Mouse (Mus musculus): Measurements from ENCODE around the gene Usf2. TPM values are rescaled to one million over a fixed set of nuclear protein-coding genes. Genes with fewer than 3 reads are reported as not detected.

The Usf2 gene
- 29.7 and 32.7 TPM in 2 replicates for polyA plus RNA-seq (2016; fragmentation: Nextera tagmentation; extraction: Ambion mirVana)

GRCm38 (mm10) chr7:30956756-30957366 lies at the start of gene Usf2:
Gene Usf2, minus strand, starts transcription at chr7:30956803.
- Histone ChIP-seq H3K4me3 (peak within 1 kb of the TSS; percentile 100), H3K36me3 (peaks cover 39% of the 10 kb centered on the region), H3K9me3 (replicated peaks) (no peaks in the 10 kb centered on the region), H3K4me1 (peaks cover 25% of the 10 kb centered on the region), H3K27me3 (no peaks in the 10 kb centered on the region), H3K27ac (peak within 1 kb of the TSS; percentile 99), H3K4me2 (replicated peaks) (peak within 1 kb of the TSS; percentile 92), H3K9ac (peak within 1 kb of the TSS; percentile 100)
- ATAC-seq (ENCODE audit: low FRiP score), result peak; percentile 39
- WGBS, result 0% methylated on average over 22 of the region's 82 CpGs

- no peak for ATAC-seq (ENCODE audit: low FRiP score)
- 74% methylated on average over 8 of the region's 8 CpGs for WGBS
- H3K4me3 ChIP-seq, result no peak overlapping the region
- H3K36me3 ChIP-seq, result no peaks in the 10 kb centered on the region
- no peak overlapping the region for H3K27ac ChIP-seq
- no peak overlapping the region for H3K9ac ChIP-seq
- H3K27me3 ChIP-seq, result no peaks in the 10 kb centered on the region
- H3K4me1 ChIP-seq, result peaks cover 9% of the 10 kb centered on the region; the same call in 1 of the 2 replicates
- H3K4me2 ChIP-seq (replicated peaks), result no peak overlapping the region
- no peaks in the 10 kb centered on the region for H3K9me3 ChIP-seq (replicated peaks)
Measured at GRCm38 (mm10) chr7:31002650-31003049, 46.0 kb upstream of the Usf2 start.

GRCm38 (mm10) chr7:31000505-31001020 lies 44.0 kb upstream of the Usf2 start:
- H3K36me3 ChIP-seq, result no peaks in the 10 kb centered on the region
- 45% methylated on average over 7 of the region's 7 CpGs for WGBS
- no peaks in the 10 kb centered on the region for H3K27me3 ChIP-seq
- no peak overlapping the region for H3K4me3 ChIP-seq
- no peak overlapping the region for H3K4me2 ChIP-seq (replicated peaks)
- H3K27ac ChIP-seq, result no peak overlapping the region
- H3K4me1 ChIP-seq, result peaks cover 9% of the 10 kb centered on the region; the same call in 1 of the 2 replicates
- H3K9ac ChIP-seq, result no peak overlapping the region
- H3K9me3 ChIP-seq (replicated peaks), result no peaks in the 10 kb centered on the region; the same call in 1 of the 2 replicates
- no peak for ATAC-seq (ENCODE audit: low FRiP score)

DNA sequence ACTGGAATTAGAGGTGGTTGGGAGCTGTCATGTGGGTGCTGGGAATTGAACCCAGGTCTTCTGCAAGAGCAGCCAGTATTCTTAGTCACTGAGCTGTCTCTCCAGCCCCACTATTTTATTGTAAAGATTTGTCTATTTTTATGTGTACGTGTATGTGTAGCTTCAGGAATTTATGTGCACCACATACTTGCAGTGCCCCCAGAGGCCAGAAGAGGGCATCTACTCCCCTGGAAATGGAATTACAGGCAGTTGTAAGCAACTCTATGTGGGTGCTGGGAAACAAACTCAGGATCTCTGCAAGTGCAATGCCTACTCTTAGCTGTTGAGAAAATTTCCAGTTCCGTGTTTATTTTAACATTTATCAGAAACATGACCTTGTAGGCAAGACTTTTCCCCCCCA lies 39.9 kb upstream of the Usf2 start:
- WGBS, result 91% methylated on average over 2 of the region's 2 CpGs
- no peak overlapping the region for H3K27ac ChIP-seq

GRCm38 (mm10) chr7:30993986-30994385 lies 37.4 kb upstream of the Usf2 start:
- Histone ChIP-seq H3K27me3 (no peaks in the 10 kb centered on the region), H3K27ac (no peak overlapping the region), H3K36me3 (no peaks in the 10 kb centered on the region), H3K4me3 (no peak overlapping the region), H3K4me1 (no peaks in the 10 kb centered on the region), H3K4me2 (replicated peaks) (no peak overlapping the region), H3K9me3 (replicated peaks) (no peaks in the 10 kb centered on the region; the same call in 1 of the 2 replicates), H3K9ac (no peak overlapping the region)
- whole genome bisulfite sequencing, result 91% methylated on average over 5 of the region's 5 CpGs
- no peak for ATAC-seq (ENCODE audit: low FRiP score)

More for the DNA sequence above, 39.9 kb upstream of the Usf2 start:
- H3K9me3 ChIP-seq (replicated peaks), result no peaks in the 10 kb centered on the region; the same call in 1 of the 2 replicates
- H3K4me3 ChIP-seq, result no peak overlapping the region
- H3K27me3 ChIP-seq, result no peaks in the 10 kb centered on the region
- no peak for ATAC-seq (ENCODE audit: low FRiP score)
- H3K4me1 ChIP-seq, result peaks cover 9% of the 10 kb centered on the region; the same call in 1 of the 2 replicates
- no peaks in the 10 kb centered on the region for H3K36me3 ChIP-seq
- no peak overlapping the region for H3K9ac ChIP-seq
- no peak overlapping the region for H3K4me2 ChIP-seq (replicated peaks)

GRCm38 (mm10) chr7:30992148-30992547 lies 35.5 kb upstream of the Usf2 start:
- Histone ChIP-seq H3K9me3 (replicated peaks) (no peaks in the 10 kb centered on the region; the same call in 1 of the 2 replicates), H3K4me1 (no peaks in the 10 kb centered on the region), H3K36me3 (no peaks in the 10 kb centered on the region), H3K4me2 (replicated peaks) (no peak overlapping the region), H3K27ac (no peak overlapping the region), H3K9ac (no peak overlapping the region), H3K27me3 (no peaks in the 10 kb centered on the region), H3K4me3 (no peak overlapping the region)
- WGBS, result 82% methylated on average over 5 of the region's 5 CpGs
- no peak for ATAC-seq (ENCODE audit: low FRiP score)

DNA sequence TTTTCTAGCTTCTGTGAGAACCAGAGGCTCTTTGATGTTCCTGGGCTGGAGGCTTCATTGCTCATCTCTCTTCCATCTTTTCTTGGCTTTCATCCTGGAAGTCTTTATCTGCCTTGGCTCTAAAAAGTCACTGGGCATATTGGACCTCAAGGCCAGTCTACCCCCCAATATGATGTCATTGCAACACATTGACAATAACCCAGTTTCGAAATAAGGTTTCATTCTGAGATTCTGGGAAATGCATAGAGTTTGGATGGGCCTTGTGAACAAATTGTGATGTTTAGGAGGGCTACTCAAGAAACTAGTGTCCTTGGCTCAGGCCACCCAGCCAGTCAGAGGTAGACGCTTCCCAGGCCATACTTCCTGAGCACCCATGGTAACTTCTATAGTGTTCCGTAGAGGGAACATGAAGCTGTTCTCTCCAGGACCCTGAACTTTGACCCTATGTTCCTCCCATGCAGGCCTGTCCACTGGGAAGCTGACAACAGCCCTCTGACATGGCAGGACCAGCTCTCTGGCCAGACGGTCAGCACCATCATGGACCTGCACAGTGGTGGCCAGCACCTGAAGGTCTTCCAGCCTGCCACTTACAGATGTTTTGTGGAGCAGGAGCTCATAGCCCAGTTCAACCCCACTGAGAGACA lies 32.0 kb upstream of the Usf2 start:
- H3K27me3 ChIP-seq, result no peaks in the 10 kb centered on the region
- H3K4me2 ChIP-seq (replicated peaks), result no peak overlapping the region
- H3K9me3 ChIP-seq (replicated peaks), result no peaks in the 10 kb centered on the region
- H3K9ac ChIP-seq, result no peak overlapping the region
- H3K36me3 ChIP-seq, result no peaks in the 10 kb centered on the region
- no peak for ATAC-seq (ENCODE audit: low FRiP score)
- 75% methylated on average over 4 of the region's 4 CpGs for WGBS
- H3K4me1 ChIP-seq, result no peaks in the 10 kb centered on the region
- H3K27ac ChIP-seq, result no peak overlapping the region
- H3K4me3 ChIP-seq, result no peak overlapping the region

GRCm38 (mm10) chr7:30985357-30985756 lies 28.8 kb upstream of the Usf2 start:
- Histone ChIP-seq H3K4me2 (replicated peaks) (no peak overlapping the region), H3K27ac (no peak overlapping the region), H3K4me1 (no peaks in the 10 kb centered on the region), H3K9me3 (replicated peaks) (no peaks in the 10 kb centered on the region; the same call in 1 of the 2 replicates), H3K4me3 (no peak overlapping the region), H3K27me3 (no peaks in the 10 kb centered on the region), H3K9ac (no peak overlapping the region), H3K36me3 (no peaks in the 10 kb centered on the region)
- ATAC-seq (ENCODE audit: low FRiP score), result no peak
- WGBS, result 88% methylated on average over 9 of the region's 9 CpGs

GRCm38 (mm10) chr7:30981703-30982102 lies 25.1 kb upstream of the Usf2 start:
- Histone ChIP-seq H3K4me1 (no peaks in the 10 kb centered on the region), H3K27me3 (no peaks in the 10 kb centered on the region), H3K9ac (no peak overlapping the region), H3K4me3 (no peak overlapping the region), H3K4me2 (replicated peaks) (no peak overlapping the region), H3K9me3 (replicated peaks) (no peaks in the 10 kb centered on the region; the same call in 1 of the 2 replicates), H3K27ac (no peak overlapping the region), H3K36me3 (no peaks in the 10 kb centered on the region)
- ATAC-seq (ENCODE audit: low FRiP score), result no peak
- WGBS, result 85% methylated on average over 4 of the region's 4 CpGs

- H3K9ac ChIP-seq, result peak within 1 kb of the TSS; percentile 47; the same call in 1 of the 2 replicates
- H3K27me3 ChIP-seq, result peaks cover 23% of the 10 kb centered on the region
- H3K4me1 ChIP-seq, result peaks cover 7% of the 10 kb centered on the region
- WGBS, result 1% methylated on average over 37 of the region's 37 CpGs
- no peaks in the 10 kb centered on the region for H3K36me3 ChIP-seq
- peak within 1 kb of the TSS; percentile 35 for H3K4me3 ChIP-seq
- H3K27ac ChIP-seq, result no peak within 1 kb of the TSS; the same call in 1 of the 2 replicates
- peak; percentile 79 for ATAC-seq (ENCODE audit: low FRiP score)
- H3K9me3 ChIP-seq (replicated peaks), result no peaks in the 10 kb centered on the region
- peak within 1 kb of the TSS; percentile 59 for H3K4me2 ChIP-seq (replicated peaks)
Measured at GRCm38 (mm10) chr7:30973501-30974289, 17.1 kb upstream of the Usf2 start, which contains the start of gene Fam187b. Gene Fam187b, plus strand, starts transcription at chr7:30973790.

GRCm38 (mm10) chr7:30973251-30973500 lies 16.6 kb upstream of the Usf2 start, which contains the start of gene Lsr:
Gene Lsr, minus strand, starts transcription at chr7:30973464.
- Histone ChIP-seq H3K4me3 (peak within 1 kb of the TSS; percentile 35), H3K27me3 (peaks cover 23% of the 10 kb centered on the region), H3K4me2 (replicated peaks) (peak within 1 kb of the TSS; percentile 59), H3K4me1 (peaks cover 7% of the 10 kb centered on the region), H3K36me3 (no peaks in the 10 kb centered on the region), H3K9ac (peak within 1 kb of the TSS; percentile 47; the same call in 1 of the 2 replicates), H3K9me3 (replicated peaks) (no peaks in the 10 kb centered on the region), H3K27ac (no peak within 1 kb of the TSS; the same call in 1 of the 2 replicates)
- 0% methylated on average over 19 of the region's 19 CpGs for WGBS
- ATAC-seq (ENCODE audit: low FRiP score), result peak; percentile 37
